In the genomic region with DNA sequence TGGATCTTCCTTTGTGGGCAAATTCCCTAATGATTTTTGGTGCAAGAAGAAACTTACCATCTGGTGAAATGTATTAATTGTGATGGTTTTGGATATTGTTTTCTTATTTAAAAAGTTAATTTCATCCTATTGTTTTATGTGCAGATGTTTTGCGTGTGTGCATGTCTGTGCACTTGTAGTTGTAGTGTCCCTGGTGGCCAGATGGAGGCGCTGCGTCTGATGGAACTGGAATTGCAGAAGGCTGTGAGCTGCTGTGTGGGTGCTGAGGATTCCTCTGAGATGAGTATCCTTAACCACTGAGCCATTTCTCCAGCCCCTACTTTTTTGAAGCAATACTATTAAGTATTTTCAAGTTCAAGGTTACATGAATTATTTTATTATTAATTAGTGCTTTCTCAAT, we compare ENCODE assay signal across 17 mouse cellular contexts.
DNase-seq lines count a peak whose midpoint lies in the region; ATAC-seq and TF ChIP-seq lines count a peak whose summit lies in the region.
"Had no signal": no experiment of that assay in that cellular context is flagged by ENCODE, and none has a peak within 500 bp of the region (broad histone marks: within the 10 kb centered on the region; RNA-seq: fewer than 3 reads in every experiment).

No protein-coding gene starts in this region.

- no peak for TF ChIP-seq POLR2A in heart, adult 2 months (IDR thresholded peaks at IDR 0.05; ENCODE audit: insufficient read depth, low read depth, low read length)

- no peak overlapping the region for H3K9ac ChIP-seq in heart, adult 2 months (ENCODE audit: low read depth, low read length)
- no peak overlapping the region for H3K9ac ChIP-seq in liver, postnatal 0 days (replicated peaks)
- no peak overlapping the region for H3K9ac ChIP-seq in liver, embryonic 12.5 days
- H3K9ac ChIP-seq: forebrain, embryonic 12.5 days; kidney, embryonic 15.5 days; limb, embryonic 13.5 days; midbrain, embryonic 12.5 days; neural tube, embryonic 15.5 days had no signal

- no peak overlapping the region for H3K4me3 ChIP-seq in heart, adult 2 months
- H3K4me3 ChIP-seq in liver, postnatal 0 days (ENCODE audit: low read depth, low read length): no peak overlapping the region
- no peak overlapping the region for H3K4me3 ChIP-seq in liver, embryonic 12.5 days
- H3K4me3 ChIP-seq: forebrain, embryonic 12.5 days; kidney, embryonic 15.5 days; limb, embryonic 13.5 days; midbrain, embryonic 12.5 days; myocyte; neural tube, embryonic 15.5 days had no signal

- H3K9me3 ChIP-seq in liver, postnatal 0 days (ENCODE audit: low read length): no peaks in the 10 kb centered on the region
- H3K9me3 ChIP-seq in liver, embryonic 12.5 days (replicated peaks): 0 out of 2 replicates have a peak, but pooled peaks cover 2% of the 10 kb centered on the region
- H3K9me3 ChIP-seq: forebrain, embryonic 12.5 days; kidney, embryonic 15.5 days; limb, embryonic 13.5 days; midbrain, embryonic 12.5 days; neural tube, embryonic 15.5 days had no signal

- no peak overlapping the region for H3K4me2 ChIP-seq in liver, postnatal 0 days (ENCODE audit: low read depth, low read length)
- no peak overlapping the region for H3K4me2 ChIP-seq in liver, embryonic 12.5 days
- H3K4me2 ChIP-seq: forebrain, embryonic 12.5 days; kidney, embryonic 15.5 days; limb, embryonic 13.5 days; midbrain, embryonic 12.5 days; neural tube, embryonic 15.5 days had no signal

- in situ Hi-C loops in Patski (cut with MboI; ENCODE audit: low pct_unique_long_range_greater_than_20kb): no loop called here

- H3K4me1 ChIP-seq in heart, adult 2 months (ENCODE audit: control insufficient read depth, insufficient read depth, low read length): no peaks in the 10 kb centered on the region
- no peaks in the 10 kb centered on the region for H3K4me1 ChIP-seq in liver, postnatal 0 days (ENCODE audit: insufficient read depth)
- H3K4me1 ChIP-seq in liver, embryonic 12.5 days: no peaks in the 10 kb centered on the region
- H3K4me1 ChIP-seq: forebrain, embryonic 12.5 days; kidney, embryonic 15.5 days; limb, embryonic 13.5 days; midbrain, embryonic 12.5 days; neural tube, embryonic 15.5 days had no signal

- H3K36me3 ChIP-seq in heart, adult 2 months (ENCODE audit: control insufficient read depth, insufficient read depth, low read length): no peaks in the 10 kb centered on the region
- H3K36me3 ChIP-seq in liver, postnatal 0 days (replicated peaks; ENCODE audit: insufficient read depth, low read length): no peaks in the 10 kb centered on the region
- no peaks in the 10 kb centered on the region for H3K36me3 ChIP-seq in liver, embryonic 12.5 days
- H3K36me3 ChIP-seq: forebrain, embryonic 12.5 days; kidney, embryonic 15.5 days; limb, embryonic 13.5 days; midbrain, embryonic 12.5 days; neural tube, embryonic 15.5 days had no signal

- TF ChIP-seq CTCF in heart, adult 2 months (IDR thresholded peaks at IDR 0.05): peak; percentile 26; the same call in 1 of the 2 replicates
- peak; percentile 27; the same call in 1 of the 2 replicates for TF ChIP-seq CTCF in liver, postnatal 0 days (IDR thresholded peaks at IDR 0.05; ENCODE audit: low read depth)
- peak; percentile 48 for TF ChIP-seq CTCF in Patski (IDR thresholded peaks at IDR 0.05)

- CTCF ChIA-PET in Patski (lab: Charles Lee): no interaction called here

- no peak overlapping the region for H3K27ac ChIP-seq in heart, adult 2 months
- H3K27ac ChIP-seq in liver, postnatal 0 days (ENCODE audit: low read depth): no peak overlapping the region
- H3K27ac ChIP-seq in liver, embryonic 12.5 days: no peak overlapping the region
- H3K27ac ChIP-seq: forebrain, embryonic 12.5 days; kidney, embryonic 15.5 days; limb, embryonic 13.5 days; midbrain, embryonic 12.5 days; neural tube, embryonic 15.5 days had no signal

- ATAC-seq in liver, postnatal 0 days: no peak
- no peak for ATAC-seq in liver, embryonic 12.5 days
- no peak for ATAC-seq in Patski

- no peak for DNase-seq in heart, adult 2 months
- DNase-seq in heart, adult 11 months: no peak
- DNase-seq in liver, postnatal 0 days: no peak
- DNase-seq in 416B (ENCODE audit: low read depth) (peak; percentile 4), Patski (ENCODE audit: low read depth, low spot score) (no peak)
- no peak for DNase-seq in frontal cortex, postnatal 14 days (ENCODE audit: low spot score in 2 of 2)
- DNase-seq in adrenal gland, postnatal 14 days: no peak
- DNase-seq: cerebellum, postnatal 14 days; heart, postnatal 4 days; lung, adult 18-20 months had no signal

- intact Hi-C loops in heart, adult 2 months (cut with DNase I): no loop called here

- no peak for TF ChIP-seq EP300 in heart, adult 2 months (IDR thresholded peaks at IDR 0.05; ENCODE audit: insufficient read depth, low read depth, low read length)
- TF ChIP-seq EP300 in liver, postnatal 0 days (IDR thresholded peaks at IDR 0.05; ENCODE audit: low read depth): no peak

- H3K27me3 ChIP-seq in heart, adult 2 months (ENCODE audit: control insufficient read depth, insufficient read depth, low read length): no peaks in the 10 kb centered on the region
- no peaks in the 10 kb centered on the region for H3K27me3 ChIP-seq in liver, postnatal 0 days (ENCODE audit: insufficient read depth, low read length)
- H3K27me3 ChIP-seq in liver, embryonic 12.5 days (replicated peaks): no peaks in the 10 kb centered on the region
- peaks cover 4% of the 10 kb centered on the region for H3K27me3 ChIP-seq in Patski
- H3K27me3 ChIP-seq: forebrain, embryonic 12.5 days; kidney, embryonic 15.5 days; limb, embryonic 13.5 days; neural tube, embryonic 15.5 days had no signal

- WGBS in heart, adult 2 months: 73% methylated on average over 3 of the region's 3 CpGs
- WGBS in liver, postnatal 0 days (ENCODE audit: insufficient replicate concordance): 72% methylated on average over 3 of the region's 3 CpGs
- WGBS in liver, embryonic 12.5 days (ENCODE audit: insufficient replicate concordance): 63% methylated on average over 3 of the region's 3 CpGs

- H3K79me2 ChIP-seq in heart, adult 2 months (replicated peaks; ENCODE audit: control insufficient read depth, insufficient read depth, low read length): no peaks in the 10 kb centered on the region

- POLR2A ChIA-PET in Patski (lab: Charles Lee): no interaction called here
